Mouse (Mus musculus): ENCODE measurements around the gene Ntmt1. TPM values are rescaled to one million over a fixed set of nuclear protein-coding genes. Genes with fewer than 3 reads are reported as not detected.

Ntmt1 gene
- total RNA-seq, 2 experiments from 2014 or later, result 29.2 to 32.8 TPM

- no peak for DNase-seq (ENCODE audit: low spot score in 2 of 2)
These were observed 25.0 kb upstream of the Ntmt1 start for GRCm38 (mm10) chr2:30782312-30783290.

GRCm38 (mm10) chr2:30783346-30783745 is 24.3 kb upstream of the Ntmt1 start:
- DNase-seq (ENCODE audit: low spot score in 2 of 2), result peak in 1 of 2 experiments; percentile 76

GRCm38 (mm10) chr2:30784078-30784994 is 23.3 kb upstream of the Ntmt1 start:
- DNase-seq (ENCODE audit: low spot score in 2 of 2), result peak in 1 of 2 experiments; percentile 45

GRCm38 (mm10) chr2:30787466-30787865 is 20.2 kb upstream of the Ntmt1 start:
- DNase-seq (ENCODE audit: low spot score in 2 of 2), result no peak

GRCm38 (mm10) chr2:30792061-30792460 is 15.6 kb upstream of the Ntmt1 start:
- DNase-seq (ENCODE audit: low spot score in 2 of 2), result no peak

- peak; percentile 94 for DNase-seq (ENCODE audit: low spot score in 2 of 2)
These were observed 13.2 kb upstream of the Ntmt1 start for GRCm38 (mm10) chr2:30794179-30795108.

- DNase-seq (ENCODE audit: low spot score in 2 of 2), result no peak
These were observed 12.2 kb upstream of the Ntmt1 start for GRCm38 (mm10) chr2:30795271-30795888.

GRCm38 (mm10) chr2:30795889-30796275 is 11.7 kb upstream of the Ntmt1 start:
- no peak for DNase-seq (ENCODE audit: low spot score in 2 of 2)

- DNase-seq (ENCODE audit: low spot score in 2 of 2), result peak; percentile 42 to 65
These were observed 11.2 kb upstream of the Ntmt1 start for GRCm38 (mm10) chr2:30796382-30796781.

- no peak for DNase-seq (ENCODE audit: low spot score in 2 of 2)
These were observed 8.2 kb upstream of the Ntmt1 start for GRCm38 (mm10) chr2:30799456-30799855.

- no peak for DNase-seq (ENCODE audit: low spot score in 2 of 2)
These were observed 7.0 kb upstream of the Ntmt1 start for GRCm38 (mm10) chr2:30800671-30801066.

- DNase-seq (ENCODE audit: low spot score in 2 of 2), result no peak
These were observed 6.4 kb upstream of the Ntmt1 start for GRCm38 (mm10) chr2:30801067-30801852.

GRCm38 (mm10) chr2:30803604-30804003 is 4.0 kb upstream of the Ntmt1 start, which contains the start of gene 1700001O22Rik:
Gene 1700001O22Rik (minus strand): TSS chr2:30803661.
- no peak for DNase-seq (ENCODE audit: low spot score in 2 of 2)

- no peak for DNase-seq (ENCODE audit: low spot score in 2 of 2)
These were observed 1.6 kb upstream of the Ntmt1 start for GRCm38 (mm10) chr2:30805983-30806382.

GRCm38 (mm10) chr2:30807147-30807647 is 429 bp upstream of the Ntmt1 start:
- DNase-seq (ENCODE audit: low spot score in 2 of 2), result no peak

- DNase-seq (ENCODE audit: low spot score in 2 of 2), result no peak
These were observed 650 bp downstream of the Ntmt1 start for GRCm38 (mm10) chr2:30808296-30808655.

GRCm38 (mm10) chr2:30809503-30809902 is 1.9 kb downstream of the Ntmt1 start:
- no peak for DNase-seq (ENCODE audit: low spot score in 2 of 2)

- no peak for DNase-seq (ENCODE audit: low spot score in 2 of 2)
These were observed 2.9 kb downstream of the Ntmt1 start for GRCm38 (mm10) chr2:30810573-30810972.

GRCm38 (mm10) chr2:30816383-30816782 is 8.8 kb downstream of the Ntmt1 start:
- DNase-seq (ENCODE audit: low spot score in 2 of 2), result no peak
